21 mouse cellular contexts compared by ENCODE assay signal in the genomic region with DNA sequence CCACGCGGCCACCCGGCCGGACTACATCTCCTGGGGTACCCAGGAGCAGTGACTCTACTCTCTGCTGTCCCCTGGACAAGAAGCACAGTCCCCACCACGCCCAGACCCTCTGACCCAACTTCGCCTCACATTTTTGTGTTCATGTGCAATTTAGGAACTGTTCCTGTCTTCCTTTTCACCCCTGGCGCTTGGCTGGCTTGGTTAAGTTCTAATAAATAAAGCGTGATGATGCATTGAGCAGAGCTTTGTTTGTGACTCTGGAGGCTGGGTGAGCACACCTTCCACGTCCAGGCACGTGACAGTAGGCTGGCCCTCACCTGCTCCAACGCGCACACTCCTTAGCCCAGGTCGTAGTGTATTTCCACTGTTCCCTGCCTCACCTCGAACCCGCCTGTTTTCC. TPM values are rescaled to one million over a fixed set of nuclear protein-coding genes. Genes with fewer than 3 reads are reported as not detected.
"Had no signal": no experiment of that assay in that cellular context is flagged by ENCODE, and none has a peak within 500 bp of the region (broad histone marks: within the 10 kb centered on the region; RNA-seq: fewer than 3 reads in every experiment).

No protein-coding gene starts in this region.

- H3K9me3 ChIP-seq: midbrain, embryonic 12.5 days; neural tube, embryonic 13.5 days; neural tube, embryonic 15.5 days; stomach, embryonic 15.5 days had no signal

- ATAC-seq: midbrain, embryonic 16.5 days had no signal

- H3K27ac ChIP-seq: liver, embryonic 14.5 days; midbrain, embryonic 12.5 days; neural tube, embryonic 13.5 days; neural tube, embryonic 15.5 days; stomach, embryonic 15.5 days had no signal

- H3K4me3 ChIP-seq: midbrain, embryonic 12.5 days; myocyte; neural tube, embryonic 13.5 days; neural tube, embryonic 15.5 days; stomach, embryonic 15.5 days had no signal

- H3K4me2 ChIP-seq: lung, embryonic 14.5 days; midbrain, embryonic 12.5 days; neural tube, embryonic 13.5 days; neural tube, embryonic 15.5 days; stomach, embryonic 15.5 days had no signal

- DNase-seq: lung, adult 18-20 months; lung, embryonic 14.5 days; lung, postnatal 10 days; lung, postnatal 4 days; midbrain, embryonic 14.5 days; retina, postnatal 1 day; right cerebral cortex, adult 18-20 months; right cerebral cortex, postnatal 25 days; right cerebral cortex, postnatal 4 days; thymus, adult 18-20 months; thymus, postnatal 14 days; thymus, postnatal 36 days had no signal

- H3K9ac ChIP-seq: liver, embryonic 14.5 days; lung, embryonic 14.5 days; midbrain, embryonic 12.5 days; neural tube, embryonic 13.5 days; neural tube, embryonic 15.5 days; stomach, embryonic 15.5 days had no signal

RNA-seq across cellular contexts. Expression of a gene that starts 5.8 kb away (rescaled TPM):
- total RNA-seq: megakaryocyte, adult 5-6 weeks; megakaryocyte-erythroid progenitor cell, adult 5-6 weeks had no signal

RNA-seq across cellular contexts. Expression of a gene that starts 8.8 kb away (rescaled TPM):
- total RNA-seq: megakaryocyte-erythroid progenitor cell, adult 5-6 weeks had no signal

RNA-seq across cellular contexts. Expression of a gene that starts 9.6 kb away (rescaled TPM):
- total RNA-seq: megakaryocyte-erythroid progenitor cell, adult 5-6 weeks had no signal

RNA-seq across cellular contexts. Expression of a gene that starts 13.7 kb away (rescaled TPM):
- total RNA-seq: megakaryocyte-erythroid progenitor cell, adult 5-6 weeks had no signal
- polyA plus RNA-seq: liver, embryonic 14.5 days; midbrain, embryonic 14.5 days had no signal
